Mouse (Mus musculus): ENCODE results near the gene Gm12166. TPM values are rescaled to one million over a fixed set of nuclear protein-coding genes. Genes with fewer than 3 reads are reported as not detected.

The Gm12166 gene
- polyA plus RNA-seq, 1 experiment, result 31.7 TPM

DNA sequence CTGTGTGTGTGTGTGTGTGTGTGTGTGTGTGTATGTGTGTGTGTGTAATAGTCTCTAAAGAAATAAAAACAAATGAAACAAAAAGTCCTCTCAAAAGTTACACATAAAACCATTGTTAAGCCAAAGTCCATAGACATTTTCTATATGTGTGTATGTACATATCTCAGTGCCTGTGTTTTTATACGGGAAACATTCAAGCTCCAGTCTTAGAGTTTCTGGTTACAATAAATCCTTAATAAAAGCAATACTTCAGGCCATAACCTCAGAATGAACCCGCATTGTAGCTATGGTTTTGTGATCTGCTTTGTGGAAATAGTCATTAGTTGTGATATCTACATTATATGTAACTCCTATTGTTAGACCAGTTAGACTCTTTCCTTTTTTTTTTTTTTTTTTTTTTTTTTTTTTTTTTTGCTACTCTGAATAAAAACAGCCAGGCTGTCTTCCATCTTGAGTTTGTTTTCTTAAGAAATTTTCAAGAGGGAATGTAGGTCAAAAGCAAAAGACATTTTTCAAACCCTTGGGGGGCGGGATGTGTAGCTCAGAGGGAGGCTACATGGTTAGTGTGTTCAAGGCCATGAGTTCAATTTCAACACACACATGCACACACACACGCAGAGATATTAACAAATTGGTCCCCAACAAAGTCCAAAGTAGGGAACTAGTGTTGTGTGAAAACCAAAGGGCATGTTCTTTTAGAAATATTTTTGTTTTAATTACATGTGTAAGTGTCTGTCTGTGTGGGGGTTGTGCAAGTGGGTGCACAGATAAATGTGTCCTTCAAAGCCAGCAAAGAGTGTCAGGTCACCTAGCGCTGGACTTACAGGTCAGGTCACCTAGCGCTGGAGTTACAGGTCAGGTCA is 23.9 kb downstream of the Gm12166 start:
- no peak for TF ChIP-seq CTCF (IDR thresholded peaks at IDR 0.05; ENCODE audit: control insufficient read depth, insufficient read depth, low read length)
- TF ChIP-seq POLR2A (IDR thresholded peaks at IDR 0.05; ENCODE audit: borderline replicate concordance, control insufficient read depth, low read depth, low read length), result no peak
- Histone ChIP-seq H3K27ac (ENCODE audit: control insufficient read depth, insufficient read depth, low read depth, low read length, poor library complexity) (no peak overlapping the region), H3K4me3 (replicated peaks; ENCODE audit: control insufficient read depth, low read depth, low read length) (no peak overlapping the region), H3K4me1 (ENCODE audit: control insufficient read depth, insufficient read depth, low read length) (no peaks in the 10 kb centered on the region; the same call in 1 of the 2 replicates)
- WGBS, result 80% methylated on average over 6 of the region's 6 CpGs

DNA sequence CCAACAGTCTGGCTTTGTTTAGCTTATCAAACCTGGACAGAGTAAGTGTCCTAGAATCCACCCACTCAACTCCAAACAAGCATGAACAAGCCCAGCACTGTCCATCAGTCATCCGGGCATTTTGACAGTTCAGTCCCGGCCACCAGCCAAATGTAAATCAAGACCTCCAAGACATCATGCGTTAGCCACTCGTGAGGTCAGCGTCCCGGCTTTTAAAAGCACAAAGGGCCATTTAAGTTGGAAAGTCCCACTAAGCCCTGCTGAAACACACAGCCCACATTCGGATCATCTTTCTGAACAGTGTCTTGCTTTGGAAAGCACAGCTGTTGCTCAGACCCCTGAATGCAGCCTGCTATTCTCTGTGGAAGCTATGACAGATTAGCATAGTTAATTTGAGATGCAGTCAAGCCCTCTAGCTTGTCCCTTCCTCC is 26.1 kb downstream of the Gm12166 start:
- H3K4me3 ChIP-seq (replicated peaks; ENCODE audit: control insufficient read depth, low read depth, low read length), result no peak overlapping the region
- 78% methylated on average over 7 of the region's 7 CpGs for WGBS
- no peak for TF ChIP-seq POLR2A (IDR thresholded peaks at IDR 0.05; ENCODE audit: borderline replicate concordance, control insufficient read depth, low read depth, low read length)
- TF ChIP-seq CTCF (IDR thresholded peaks at IDR 0.05; ENCODE audit: control insufficient read depth, insufficient read depth, low read length), result no peak
- H3K27ac ChIP-seq (ENCODE audit: control insufficient read depth, insufficient read depth, low read depth, low read length, poor library complexity), result no peak overlapping the region
- no peaks in the 10 kb centered on the region; the same call in 1 of the 2 replicates for H3K4me1 ChIP-seq (ENCODE audit: control insufficient read depth, insufficient read depth, low read length)

DNA sequence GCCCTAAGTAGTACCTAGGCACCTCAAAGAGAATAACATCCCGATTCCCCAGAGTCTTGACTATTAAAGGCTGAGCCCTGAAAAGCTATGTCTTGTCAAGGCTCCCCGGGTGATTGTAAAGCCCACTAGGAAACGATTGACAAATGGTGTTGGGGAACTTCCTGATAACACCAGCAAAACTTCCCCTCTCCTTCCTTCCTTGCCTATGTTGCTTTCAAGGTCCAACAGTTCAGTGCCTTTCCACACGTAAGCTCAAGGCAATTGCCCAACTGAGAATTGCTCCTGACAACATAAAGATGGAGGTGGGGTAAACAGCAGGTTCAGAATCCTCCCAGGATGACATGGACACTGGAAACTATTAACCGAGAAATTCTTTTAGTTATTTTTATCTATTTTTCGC is 29.1 kb downstream of the Gm12166 start:
- Histone ChIP-seq H3K4me1 (ENCODE audit: control insufficient read depth, insufficient read depth, low read length) (no peaks in the 10 kb centered on the region; the same call in 1 of the 2 replicates), H3K4me3 (replicated peaks; ENCODE audit: control insufficient read depth, low read depth, low read length) (no peak overlapping the region), H3K27ac (ENCODE audit: control insufficient read depth, insufficient read depth, low read depth, low read length, poor library complexity) (peak overlapping the region; percentile 26; the same call in 1 of the 2 replicates)
- TF ChIP-seq POLR2A (IDR thresholded peaks at IDR 0.05; ENCODE audit: borderline replicate concordance, control insufficient read depth, low read depth, low read length) (no peak), CTCF (IDR thresholded peaks at IDR 0.05; ENCODE audit: control insufficient read depth, insufficient read depth, low read length) (no peak)
- WGBS, result 36% methylated on average over 6 of the region's 6 CpGs

DNA sequence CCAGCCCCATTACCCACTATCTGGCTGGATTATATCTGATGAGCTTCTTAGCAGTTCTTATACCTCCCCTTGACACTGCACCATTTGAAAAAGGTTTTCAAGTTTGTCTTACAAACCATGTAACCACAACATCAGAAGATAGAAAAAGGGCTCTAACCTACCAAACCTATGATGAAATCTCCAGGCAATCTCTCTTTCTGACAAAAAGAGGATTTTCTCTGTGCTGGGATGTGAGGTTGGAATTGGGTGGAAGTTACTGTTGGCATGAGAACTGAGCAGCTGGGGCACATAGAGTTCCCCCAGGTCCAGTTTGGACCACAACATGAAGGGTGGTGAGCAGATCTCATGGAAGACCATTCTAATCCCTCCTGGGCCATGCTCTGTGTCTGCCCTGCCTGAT is 30.3 kb downstream of the Gm12166 start:
- Histone ChIP-seq H3K4me1 (ENCODE audit: control insufficient read depth, insufficient read depth, low read length) (no peaks in the 10 kb centered on the region; the same call in 1 of the 2 replicates), H3K4me3 (replicated peaks; ENCODE audit: control insufficient read depth, low read depth, low read length) (no peak overlapping the region), H3K27ac (ENCODE audit: control insufficient read depth, insufficient read depth, low read depth, low read length, poor library complexity) (no peak overlapping the region)
- TF ChIP-seq POLR2A (IDR thresholded peaks at IDR 0.05; ENCODE audit: borderline replicate concordance, control insufficient read depth, low read depth, low read length) (no peak), CTCF (IDR thresholded peaks at IDR 0.05; ENCODE audit: control insufficient read depth, insufficient read depth, low read length) (no peak)

DNA sequence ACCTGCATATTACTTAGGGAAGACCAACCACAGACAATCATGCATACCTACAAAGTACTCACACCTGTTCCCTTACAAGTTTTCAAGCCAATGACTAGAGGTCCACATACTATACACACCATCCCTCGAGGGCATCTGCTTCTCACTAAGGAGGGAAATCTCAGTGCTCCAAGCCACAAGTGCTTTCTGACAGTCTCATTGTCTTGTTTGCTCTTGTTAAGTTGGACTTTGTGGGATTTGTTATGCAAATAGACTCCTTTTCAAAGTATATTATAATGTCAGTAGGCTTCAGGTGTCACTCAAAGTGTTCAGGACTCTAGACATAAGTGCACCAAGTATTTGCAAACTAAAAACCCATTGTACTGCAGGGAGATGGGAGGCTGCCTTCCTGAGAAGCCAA is 31.9 kb downstream of the Gm12166 start:
- H3K4me1 ChIP-seq (ENCODE audit: control insufficient read depth, insufficient read depth, low read length), result no peaks in the 10 kb centered on the region; the same call in 1 of the 2 replicates
- H3K27ac ChIP-seq (ENCODE audit: control insufficient read depth, insufficient read depth, low read depth, low read length, poor library complexity), result no peak overlapping the region
- no peak overlapping the region for H3K4me3 ChIP-seq (replicated peaks; ENCODE audit: control insufficient read depth, low read depth, low read length)
- no peak for TF ChIP-seq POLR2A (IDR thresholded peaks at IDR 0.05; ENCODE audit: borderline replicate concordance, control insufficient read depth, low read depth, low read length)
- TF ChIP-seq CTCF (IDR thresholded peaks at IDR 0.05; ENCODE audit: control insufficient read depth, insufficient read depth, low read length), result no peak
- 57% methylated on average over 1 of the region's 1 CpGs for WGBS

DNA sequence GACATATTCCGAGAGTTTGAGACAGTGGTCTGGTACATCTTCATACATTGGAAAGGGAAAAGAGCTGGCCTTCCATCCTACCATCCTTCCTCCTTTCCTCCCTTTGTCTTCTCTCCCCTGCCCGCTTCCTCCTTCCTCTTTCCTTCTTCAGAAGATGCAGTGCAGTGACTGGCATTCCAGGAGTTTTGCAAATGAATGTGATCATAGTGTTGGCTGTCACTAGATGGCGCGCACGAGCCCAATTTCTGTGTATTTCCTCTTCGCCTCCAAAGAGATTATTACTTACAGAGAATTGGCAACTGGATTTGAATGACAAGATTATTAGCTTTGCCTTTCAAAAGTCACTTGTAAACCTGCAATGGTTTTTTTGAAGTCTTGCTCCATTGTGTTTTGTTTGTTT is 36.1 kb downstream of the Gm12166 start:
- no peak for TF ChIP-seq POLR2A (IDR thresholded peaks at IDR 0.05; ENCODE audit: borderline replicate concordance, control insufficient read depth, low read depth, low read length)
- TF ChIP-seq CTCF (IDR thresholded peaks at IDR 0.05; ENCODE audit: control insufficient read depth, insufficient read depth, low read length), result peak; percentile 38
- WGBS, result 19% methylated on average over 6 of the region's 6 CpGs
- H3K4me3 ChIP-seq (replicated peaks; ENCODE audit: control insufficient read depth, low read depth, low read length), result no peak overlapping the region
- H3K27ac ChIP-seq (ENCODE audit: control insufficient read depth, insufficient read depth, low read depth, low read length, poor library complexity), result no peak overlapping the region
- H3K4me1 ChIP-seq (ENCODE audit: control insufficient read depth, insufficient read depth, low read length), result no peaks in the 10 kb centered on the region

Other genes with a start within 250 kb of the Gm12166 start
- 23.7 and 25.6 TPM in 2 replicates for gene Clint1, start 200.3 kb downstream of the Gm12166 start, polyA plus RNA-seq (2011; ENCODE audit: insufficient read depth, insufficient read length, low replicate concordance, missing spikeins)
- gene Lsm11, start 107.4 kb downstream of the Gm12166 start, polyA plus RNA-seq (2011; ENCODE audit: insufficient read depth, insufficient read length, low replicate concordance, missing spikeins), result 1.6 and 2.6 TPM in 2 replicates
- gene Thg1l, start 96.8 kb downstream of the Gm12166 start, polyA plus RNA-seq (2011; ENCODE audit: insufficient read depth, insufficient read length, low replicate concordance, missing spikeins), result 17.7 and 67.4 TPM in 2 replicates
- gene Sox30, start 72.0 kb downstream of the Gm12166 start, polyA plus RNA-seq (2011; ENCODE audit: insufficient read depth, insufficient read length, low replicate concordance, missing spikeins), result not detected in 2 replicates
- 6.1 and 17.6 TPM in 2 replicates for gene Adam19, start 3.7 kb upstream of the Gm12166 start, polyA plus RNA-seq (2011; ENCODE audit: insufficient read depth, insufficient read length, low replicate concordance, missing spikeins)
- not detected in 2 replicates for gene Nipal4, start 114.2 kb upstream of the Gm12166 start, polyA plus RNA-seq (2011; ENCODE audit: insufficient read depth, insufficient read length, low replicate concordance, missing spikeins)
- not detected in 2 replicates for gene Fndc9, start 183.2 kb upstream of the Gm12166 start, polyA plus RNA-seq (2011; ENCODE audit: insufficient read depth, insufficient read length, low replicate concordance, missing spikeins)

Measured in bone marrow, adult 2 months (tissue).